Mouse (Mus musculus) CD4-positive, CD25-positive, alpha-beta regulatory T cell, adult 4 months (primary cell): ENCODE results near the gene Ttc25. TPM values are rescaled to one million over a fixed set of nuclear protein-coding genes. Genes with fewer than 3 reads are reported as not detected.

Experiments used
- ATAC-seq: one replicate; pipeline ENCODE4 v1.8.0; 2017
- polyA plus RNA-seq, 2 experiments: library from polyadenylated mRNA; unstranded; fragments of 100-300 nt; shearing (Covaris generic); gene quantifications; one replicate each; pipeline ENCODE4 v1.2.1; 2017

Ttc25 gene
- under 1 TPM in 1 of 2 experiments, not detected in 1; 0.24 TPM for polyA plus RNA-seq

DNA sequence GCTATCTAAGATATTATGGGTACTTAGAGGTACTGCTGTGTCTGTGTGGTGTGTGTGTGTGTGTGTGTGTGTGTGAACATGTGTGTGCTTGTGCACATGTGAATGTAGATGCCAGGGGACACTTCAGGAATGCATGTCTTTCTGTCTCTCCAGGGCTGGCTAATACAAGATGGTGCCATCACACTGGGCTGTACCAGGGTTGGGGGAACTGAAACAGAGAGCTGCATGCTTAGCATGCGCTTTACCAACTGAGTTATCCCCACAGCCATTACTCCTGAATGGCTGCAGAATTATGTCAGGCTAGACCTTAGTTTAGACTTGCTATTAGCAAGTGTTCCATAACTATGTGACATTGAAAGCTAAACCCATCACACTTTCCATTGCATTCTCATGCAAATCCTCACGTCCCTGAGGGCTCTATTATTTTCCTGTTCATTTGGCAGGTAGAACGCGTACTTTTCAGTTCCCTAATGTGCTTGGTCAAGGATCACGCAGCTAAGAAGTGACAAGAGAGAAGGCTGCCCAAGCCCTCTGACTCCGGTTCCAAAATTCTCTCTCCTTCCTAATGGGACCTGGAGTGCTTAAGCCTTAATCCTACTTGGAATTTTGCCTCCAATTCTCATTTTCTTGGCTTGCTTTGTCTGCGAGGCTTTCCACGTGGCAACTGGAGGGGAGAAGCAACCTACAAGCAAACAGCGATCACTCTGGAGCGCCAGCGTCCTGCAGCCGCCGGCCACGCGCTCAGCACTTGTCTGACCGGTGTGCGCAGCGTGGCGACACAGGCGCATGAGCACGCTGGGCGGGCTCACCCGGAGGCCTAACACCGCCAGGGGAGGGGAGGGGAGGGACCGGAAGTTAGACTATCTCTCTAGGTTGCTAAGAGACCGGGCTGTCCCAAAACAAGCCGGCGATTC is at the start of gene Ttc25:
TSS of gene Ttc25 (plus strand) at position 776 of the 914 bp plus-strand sequence.
- ATAC-seq = peak; percentile 97

DNA sequence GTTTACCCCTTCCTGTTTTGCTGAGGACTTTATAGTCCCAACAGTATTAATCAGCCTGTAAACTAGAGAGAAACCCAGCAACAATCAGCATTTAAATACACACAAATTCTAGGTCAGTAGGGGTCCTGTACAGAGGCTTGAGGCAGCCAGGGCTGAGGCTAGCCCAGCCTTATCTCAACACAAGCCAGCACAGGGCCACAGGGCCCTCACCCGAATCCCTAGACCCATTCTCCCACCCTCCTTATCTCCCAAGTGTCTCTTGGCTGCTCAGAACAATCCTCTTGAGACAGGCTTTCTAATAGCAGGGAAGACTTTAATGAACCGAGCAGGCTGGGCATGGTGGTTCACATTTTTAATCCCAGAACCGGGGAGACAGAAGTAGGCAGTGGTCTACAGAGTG is 45.2 kb upstream of the Ttc25 start:
- no peak for ATAC-seq

DNA sequence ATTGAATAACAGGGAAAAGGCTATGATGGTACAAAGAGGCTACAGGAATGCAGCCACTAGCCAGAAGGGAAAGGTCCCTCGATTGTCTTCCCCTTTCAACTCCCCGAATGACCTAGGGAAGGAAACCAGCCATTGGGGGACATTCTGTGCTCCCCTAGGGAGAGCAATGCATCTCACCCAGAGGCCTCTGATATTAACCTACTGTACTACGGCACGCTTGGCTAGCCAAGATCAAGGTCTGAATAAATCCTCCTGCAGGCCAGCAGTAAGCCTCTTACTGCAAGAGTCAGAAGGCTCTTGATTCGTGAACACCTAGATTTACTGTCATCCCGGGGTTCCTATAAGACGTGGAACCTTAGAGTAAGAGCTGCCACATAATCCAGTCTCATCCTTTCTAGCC is 44.8 kb upstream of the Ttc25 start:
- ATAC-seq = no peak

- no peak for ATAC-seq
Observed at GRCm38 (mm10) chr11:100501321-100501720, 44.1 kb upstream of the Ttc25 start.

- no peak for ATAC-seq
Observed at GRCm38 (mm10) chr11:100504990-100505660, 40.3 kb upstream of the Ttc25 start.

DNA sequence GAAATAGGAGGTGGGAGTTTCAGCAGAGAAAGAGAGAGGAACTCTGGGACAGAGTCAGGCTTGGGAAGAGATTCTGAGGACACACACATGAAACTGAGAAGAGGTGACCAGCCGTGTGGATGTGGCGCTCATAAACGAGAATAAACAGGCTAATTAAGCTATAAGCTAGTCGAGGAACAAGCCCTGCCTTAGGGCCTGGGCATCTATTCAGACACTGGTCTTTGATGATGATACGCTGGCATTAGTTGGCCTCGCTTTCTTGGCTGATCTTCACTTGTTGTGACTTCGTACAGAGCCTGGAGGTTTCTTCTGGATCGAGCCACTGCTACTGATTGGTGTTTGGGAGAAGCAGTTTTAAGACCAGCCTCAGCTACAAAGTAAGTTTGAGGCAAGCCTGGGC is 39.4 kb upstream of the Ttc25 start:
- ATAC-seq = no peak

GRCm38 (mm10) chr11:100510556-100510955 is 34.9 kb upstream of the Ttc25 start:
- ATAC-seq = no peak

- no peak for ATAC-seq
Observed at GRCm38 (mm10) chr11:100512384-100512783, 33.0 kb upstream of the Ttc25 start.

GRCm38 (mm10) chr11:100513716-100514115 is 31.7 kb upstream of the Ttc25 start:
- no peak for ATAC-seq

GRCm38 (mm10) chr11:100515061-100515460 is 30.3 kb upstream of the Ttc25 start:
- no peak for ATAC-seq

DNA sequence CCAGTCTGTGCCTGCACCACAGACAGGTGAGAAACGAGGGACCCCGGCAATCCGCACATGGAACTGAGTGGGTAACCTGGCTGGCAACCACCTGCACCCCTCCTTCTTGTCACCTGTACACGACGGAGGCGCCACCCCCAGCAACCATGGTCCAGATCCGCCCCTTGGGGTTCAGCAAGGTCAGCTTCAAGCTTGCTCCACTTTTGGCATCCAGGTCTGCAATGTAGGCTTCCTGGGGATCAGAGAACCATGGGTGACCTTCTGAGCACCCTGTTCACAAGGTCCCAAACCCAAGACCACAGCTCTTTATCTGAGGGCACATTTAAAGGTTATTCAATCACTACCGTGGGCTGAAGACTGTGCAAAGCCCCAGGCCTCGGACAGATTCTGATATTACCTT is 29.6 kb upstream of the Ttc25 start:
- no peak for ATAC-seq

DNA sequence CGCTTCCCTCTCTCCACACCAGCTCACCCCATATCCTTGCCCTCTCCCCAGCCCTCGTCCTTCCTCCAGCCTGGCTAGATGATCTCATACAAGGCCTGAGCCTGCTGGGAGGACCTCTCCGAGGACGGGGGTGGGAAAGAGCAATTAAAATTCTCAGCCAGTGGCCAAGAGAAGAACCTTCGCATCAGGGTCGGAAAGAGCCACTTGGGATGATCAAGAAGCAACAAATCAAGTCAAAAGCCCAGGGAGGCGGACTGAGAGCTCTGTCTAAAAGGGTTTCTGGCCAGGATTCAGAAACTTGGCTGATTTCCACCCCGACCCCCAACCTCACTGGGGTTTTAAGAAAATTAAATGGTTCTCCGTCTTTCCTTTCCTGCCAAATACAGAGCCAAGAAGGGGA is 29.1 kb upstream of the Ttc25 start:
- ATAC-seq = no peak

- no peak for ATAC-seq
Observed at GRCm38 (mm10) chr11:100518188-100518591, 27.2 kb upstream of the Ttc25 start.

- no peak for ATAC-seq
Observed at GRCm38 (mm10) chr11:100519188-100519587, 26.2 kb upstream of the Ttc25 start.

DNA sequence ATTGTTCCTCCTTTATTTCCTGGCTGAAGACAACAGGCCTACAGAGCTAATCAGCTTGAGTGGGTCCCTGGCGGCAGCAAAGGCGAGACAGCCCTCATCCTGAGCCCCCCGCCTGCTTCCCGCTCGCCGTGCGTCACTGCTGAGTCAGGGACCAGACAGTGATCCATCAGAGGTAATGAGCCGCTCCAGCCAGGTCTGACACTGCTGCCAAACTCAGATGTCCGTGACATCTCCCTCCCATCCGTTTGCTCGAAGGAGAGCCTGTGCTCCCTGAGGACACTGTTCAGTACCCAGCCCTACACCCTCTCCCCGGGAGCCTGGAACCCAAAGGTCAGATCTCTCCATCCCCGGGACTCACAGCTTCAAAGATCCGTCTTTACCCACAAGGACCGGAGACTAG is 24.6 kb upstream of the Ttc25 start:
- no peak for ATAC-seq

DNA sequence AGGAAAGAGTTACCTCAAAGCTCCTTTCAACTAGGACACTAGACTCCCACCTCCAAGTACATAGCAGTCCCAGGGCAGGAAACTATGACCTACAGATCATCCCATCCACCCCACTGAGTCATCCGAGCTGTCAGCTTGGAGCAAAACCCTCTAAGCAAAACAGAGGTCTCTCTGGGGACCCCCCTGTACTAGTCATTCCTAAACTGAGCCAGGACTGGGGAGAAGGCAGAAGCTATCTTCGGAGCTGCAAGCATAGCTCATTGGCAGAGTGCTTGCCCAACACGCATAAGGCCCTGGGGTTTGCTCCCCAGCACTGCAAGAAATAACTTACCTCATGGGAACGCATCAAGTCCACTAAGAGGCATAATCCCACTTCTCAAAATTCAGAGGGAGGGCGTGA is 21.0 kb upstream of the Ttc25 start:
- no peak for ATAC-seq

- ATAC-seq = no peak
Observed at GRCm38 (mm10) chr11:100524987-100525630, 20.3 kb upstream of the Ttc25 start.

- ATAC-seq = no peak
Observed at GRCm38 (mm10) chr11:100526052-100526816, 19.2 kb upstream of the Ttc25 start.

GRCm38 (mm10) chr11:100527066-100527457 is 18.3 kb upstream of the Ttc25 start:
- ATAC-seq = no peak

- peak; percentile 98 for ATAC-seq
Observed at GRCm38 (mm10) chr11:100527458-100528374, 17.7 kb upstream of the Ttc25 start, which contains the start of gene Acly. Gene Acly (minus strand): TSS chr11:100528000.
